Mouse (Mus musculus) common myeloid progenitor, adult 5-6 weeks (primary cell): ENCODE measurements at regions not wholly inside any gene's neighbourhood (a gene's known extent, or its start where the extent isn't known, plus 50 kb on each side); places are given as distances from the start of the nearest gene placed in this dataset.

Source experiments
- ATAC-seq: replicated peaks from 2 replicates; pipeline ENCODE4 v1.8.0; 2016; ENCODE audit warnings: low read depth, mild to moderate bottlenecking, moderate TSS enrichment, inconsistent platforms; ENCODE audit not compliant: poor library complexity, severe bottlenecking

DNA sequence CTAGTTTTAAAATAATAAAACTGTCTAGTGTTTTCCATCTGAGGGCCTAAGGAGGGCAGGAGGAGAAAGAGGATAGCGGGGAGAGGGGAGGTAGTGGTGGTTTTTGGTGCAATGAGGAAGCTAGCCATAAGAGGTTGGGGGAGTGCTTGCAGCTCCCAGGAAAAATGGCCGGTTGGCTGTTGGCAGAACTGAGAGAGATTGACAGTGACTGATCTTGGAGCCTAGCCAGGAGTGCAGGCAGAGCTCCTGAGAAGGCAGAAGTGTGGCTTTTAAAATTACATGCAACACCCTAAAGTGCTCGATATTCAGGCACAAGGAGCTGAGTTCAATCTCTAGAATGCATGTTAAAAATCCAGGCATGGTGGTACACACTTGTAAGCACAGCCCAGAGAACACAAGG lies 938.3 kb upstream of the 2610301B20Rik start:
- peak; percentile 56; the same call in 1 of the 2 replicates for ATAC-seq

DNA sequence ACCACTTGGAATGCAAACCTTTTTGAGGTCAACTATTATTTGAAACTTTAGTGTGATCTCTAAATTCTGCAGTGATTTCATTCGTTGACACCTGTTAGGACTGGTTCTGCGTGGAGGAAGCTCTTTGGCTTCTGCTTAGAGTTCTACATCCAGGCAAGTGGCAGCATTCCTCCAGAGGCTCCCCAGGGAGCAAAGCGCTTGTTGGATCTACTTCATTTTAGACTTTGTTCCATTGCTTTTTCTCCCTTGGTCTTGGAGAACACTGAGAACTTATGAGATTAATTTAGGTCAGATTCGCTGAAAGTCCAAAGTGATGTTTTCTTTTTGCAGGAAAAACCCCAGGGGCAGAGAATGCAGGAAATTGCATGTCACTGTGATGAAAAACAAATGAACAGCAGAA lies 922.9 kb upstream of the 2610301B20Rik start:
- ATAC-seq: no peak

DNA sequence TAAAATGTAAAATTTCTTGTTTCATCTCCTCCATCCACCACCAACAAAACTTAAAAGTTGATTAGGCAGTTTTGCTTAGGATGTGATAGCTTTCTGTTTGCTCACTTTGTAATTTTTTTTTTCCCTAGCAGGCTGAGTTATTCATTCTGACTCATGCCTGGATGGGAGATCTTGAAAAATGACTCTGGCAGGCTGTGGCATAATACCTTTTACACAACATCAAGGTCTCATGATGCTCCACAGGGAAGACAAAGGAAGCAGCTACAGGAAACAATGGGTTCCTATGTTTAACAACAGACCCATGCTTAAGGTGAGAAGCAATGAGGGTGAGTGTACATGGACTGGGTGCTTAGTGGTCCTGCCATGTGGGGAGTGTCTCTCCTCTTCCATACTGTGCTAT lies 899.7 kb upstream of the 2610301B20Rik start:
- ATAC-seq: no peak

DNA sequence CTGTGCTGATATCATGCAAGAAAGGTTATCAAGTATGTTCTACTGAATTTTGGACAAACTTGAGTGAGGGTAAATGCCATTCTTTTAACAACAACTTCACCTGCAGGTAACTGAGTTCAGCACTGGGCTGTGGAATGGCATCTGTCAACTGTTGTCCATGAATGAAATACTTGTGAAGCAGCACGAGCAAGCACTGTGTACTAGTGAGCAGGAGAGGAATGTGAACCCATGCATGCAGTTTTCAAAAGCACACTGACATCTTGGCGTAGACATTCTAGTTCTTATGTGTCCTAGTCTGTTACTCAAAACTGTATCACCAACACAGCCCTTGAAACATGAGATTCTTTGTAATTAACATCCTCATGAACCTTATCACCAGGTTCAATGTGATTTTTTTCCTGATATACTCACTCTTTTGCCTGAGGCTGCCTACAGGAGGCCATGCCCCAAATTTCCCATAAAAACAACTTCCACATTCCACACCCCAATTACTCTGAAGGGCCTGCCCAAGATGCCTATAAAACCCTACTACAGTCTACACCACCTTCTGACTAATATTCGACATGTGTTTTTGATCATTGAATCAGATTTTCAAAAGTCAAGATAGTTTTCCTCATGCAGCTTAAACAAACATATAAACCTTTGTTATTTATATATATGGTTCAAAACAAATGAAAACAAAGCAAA lies 892.8 kb upstream of the 2610301B20Rik start:
- no peak for ATAC-seq

DNA sequence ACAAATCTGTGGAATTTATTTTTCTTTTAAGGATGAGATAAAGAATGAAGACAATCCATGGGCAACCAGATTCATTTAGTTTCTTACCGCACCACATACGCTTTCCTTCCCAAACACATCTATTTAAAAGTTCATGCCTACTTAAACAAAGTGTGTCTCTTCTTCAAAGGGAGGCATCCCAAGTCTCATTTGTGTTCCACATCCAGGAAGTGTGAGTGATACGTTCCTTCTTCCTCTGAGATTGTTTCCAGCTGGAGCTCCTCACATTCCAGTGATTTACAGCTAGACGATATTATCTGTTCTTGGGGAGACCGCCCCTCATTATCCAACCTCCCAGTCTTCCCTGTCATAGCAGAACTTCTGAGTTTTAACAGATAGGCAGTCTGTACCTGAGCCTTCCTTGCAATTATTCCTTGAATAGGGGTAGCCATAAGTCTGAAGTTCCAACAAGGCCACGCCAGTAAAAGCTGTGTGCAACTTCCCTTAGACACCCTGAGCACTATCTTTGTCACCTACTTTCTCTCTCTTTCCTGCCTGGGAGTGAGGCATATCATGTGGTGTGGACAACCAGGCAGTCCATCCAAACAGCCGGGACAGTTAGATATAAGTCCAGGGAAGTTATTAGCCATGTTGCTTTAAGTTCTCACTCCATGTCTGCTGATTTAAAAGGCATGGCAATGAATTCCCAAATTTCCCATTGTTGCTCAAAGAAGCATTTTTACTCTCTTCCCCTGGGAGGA lies 891.3 kb upstream of the 2610301B20Rik start:
- ATAC-seq: no peak

DNA sequence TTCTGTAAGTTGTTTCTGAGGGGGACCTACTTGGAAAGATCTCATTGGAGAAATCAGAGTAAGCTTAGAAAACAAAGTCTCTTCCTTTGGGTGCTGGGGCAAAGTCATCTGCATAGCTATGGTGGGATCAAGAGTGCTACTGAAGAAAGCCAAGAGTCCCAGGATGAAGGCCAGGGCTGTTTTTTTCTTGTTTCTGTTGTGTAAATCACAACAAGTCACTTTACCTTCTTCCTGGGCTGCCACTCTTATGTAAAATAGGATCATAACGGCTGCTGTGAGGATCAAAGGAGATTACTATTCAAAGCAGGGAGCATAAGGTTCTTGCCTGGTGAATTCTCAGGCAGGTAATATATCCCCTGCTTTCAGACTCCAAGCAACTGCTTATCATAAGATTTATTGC lies 880.4 kb upstream of the 2610301B20Rik start:
- no peak for ATAC-seq

DNA sequence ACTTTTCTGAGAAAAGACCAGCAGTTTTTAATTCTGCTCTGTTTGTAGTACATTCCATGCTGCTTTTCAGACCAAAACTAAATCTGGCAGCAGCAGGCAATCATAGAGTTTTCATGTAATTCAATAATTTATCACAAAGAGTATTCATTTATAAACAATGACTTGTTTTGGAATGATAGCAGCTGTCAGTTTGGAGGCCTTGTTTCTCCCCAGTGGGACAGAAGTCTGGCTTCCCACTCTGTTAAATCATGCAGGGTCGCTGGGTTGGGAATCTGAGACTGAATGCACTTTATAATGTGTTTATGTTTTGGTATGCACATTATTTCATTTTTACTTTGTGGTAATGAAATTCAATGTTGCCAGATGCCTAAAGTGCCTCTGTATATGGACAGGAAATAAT lies 879.8 kb upstream of the 2610301B20Rik start:
- ATAC-seq: no peak

DNA sequence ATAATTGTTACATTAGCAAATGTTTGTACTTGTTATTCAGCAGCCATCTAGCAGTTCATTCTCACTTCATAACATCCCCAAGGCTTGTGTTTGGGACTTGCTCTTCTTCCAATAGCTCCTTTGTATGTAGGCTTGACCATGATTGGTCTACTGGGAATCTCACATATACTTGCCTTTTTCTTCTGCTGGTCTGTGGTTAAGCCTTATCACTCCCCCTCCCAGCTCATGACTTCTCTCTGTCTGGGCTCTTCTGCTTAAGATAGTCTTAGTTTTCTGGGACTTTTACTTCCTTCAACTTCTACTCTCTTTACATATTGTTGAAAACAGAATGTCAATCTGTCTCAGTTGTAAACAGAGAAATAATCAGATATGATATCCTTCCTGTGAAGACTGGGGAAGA lies 844.0 kb upstream of the 2610301B20Rik start:
- peak; percentile 59 for ATAC-seq

DNA sequence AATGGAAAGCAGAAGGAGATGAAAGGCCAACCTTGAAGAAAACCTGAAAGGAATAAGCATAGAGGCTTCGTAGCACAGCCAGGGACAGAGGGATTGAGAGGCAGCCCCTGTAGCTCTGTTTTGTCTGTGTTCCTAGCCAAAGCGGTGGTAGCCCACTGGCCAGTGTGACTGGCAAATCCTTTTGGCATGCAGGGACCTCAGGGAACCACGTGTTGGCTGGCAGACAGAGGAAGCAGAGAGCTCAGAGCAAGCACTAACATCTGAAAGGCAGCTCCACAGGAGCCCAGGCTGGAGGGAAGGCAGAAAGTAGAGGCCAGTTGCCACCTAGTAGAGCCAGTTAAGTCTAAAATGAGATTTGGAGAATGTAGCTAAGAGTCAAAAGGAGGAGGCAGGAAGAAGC lies 842.5 kb upstream of the 2610301B20Rik start:
- no peak for ATAC-seq

DNA sequence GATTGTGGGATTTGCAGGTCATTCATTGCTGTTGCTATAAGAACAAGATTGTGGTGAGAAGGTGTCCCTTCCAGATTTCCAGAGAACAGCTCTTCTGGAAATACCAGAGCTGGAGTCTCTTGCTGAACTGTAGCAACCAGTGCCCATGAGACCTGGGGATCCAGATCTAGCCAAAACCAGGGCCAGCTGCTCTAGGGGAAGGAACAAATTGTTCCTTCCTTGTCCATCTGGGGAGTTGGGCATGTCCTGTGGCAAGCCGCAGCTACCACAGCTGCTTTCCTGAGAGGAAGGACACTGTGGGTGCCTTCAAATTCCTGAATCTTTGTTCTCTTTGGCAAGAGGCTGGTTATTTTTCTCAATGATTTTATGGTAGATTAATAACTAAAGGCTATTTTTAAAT lies 839.0 kb upstream of the 2610301B20Rik start:
- peak; percentile 97 for ATAC-seq

DNA sequence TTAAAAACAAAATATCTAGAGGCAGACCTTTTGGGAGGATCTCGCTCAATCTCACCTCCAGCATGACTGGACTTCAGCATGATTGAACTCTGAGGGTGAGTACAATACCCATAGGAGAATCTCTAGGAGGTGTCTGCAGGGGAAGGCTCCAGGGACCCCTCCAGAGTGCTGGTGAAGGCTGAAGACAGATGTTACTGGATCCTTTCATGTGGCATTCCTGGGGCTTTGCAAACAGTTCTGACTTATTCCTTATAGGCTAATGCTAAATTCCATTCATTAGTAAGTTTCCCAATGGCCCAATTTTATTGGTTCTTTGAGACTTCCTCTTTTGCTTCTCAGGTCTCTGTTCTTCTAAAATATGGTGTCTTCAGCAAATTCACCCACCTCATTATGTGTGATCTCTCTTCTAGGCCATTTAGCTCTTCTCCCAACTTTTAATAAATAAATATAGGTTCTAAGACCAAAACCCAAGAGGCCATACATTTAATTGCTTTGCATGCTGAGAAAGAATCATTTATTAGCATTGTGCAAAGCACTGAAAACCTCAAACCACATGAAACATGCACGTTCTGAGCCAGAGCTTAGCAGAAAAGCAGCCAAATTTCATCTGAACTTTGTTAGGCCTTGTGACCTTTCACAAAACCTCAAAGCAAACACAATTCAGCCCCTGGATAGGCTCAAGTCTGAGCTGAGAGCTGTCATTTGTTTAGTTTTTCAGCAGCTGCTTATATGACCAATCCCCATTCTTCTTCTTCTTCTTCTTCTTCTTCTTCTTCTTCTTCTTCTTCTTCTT lies 832.8 kb upstream of the 2610301B20Rik start:
- 0 out of 2 replicates have a peak, but pooled peaks have one; percentile 15 for ATAC-seq

DNA sequence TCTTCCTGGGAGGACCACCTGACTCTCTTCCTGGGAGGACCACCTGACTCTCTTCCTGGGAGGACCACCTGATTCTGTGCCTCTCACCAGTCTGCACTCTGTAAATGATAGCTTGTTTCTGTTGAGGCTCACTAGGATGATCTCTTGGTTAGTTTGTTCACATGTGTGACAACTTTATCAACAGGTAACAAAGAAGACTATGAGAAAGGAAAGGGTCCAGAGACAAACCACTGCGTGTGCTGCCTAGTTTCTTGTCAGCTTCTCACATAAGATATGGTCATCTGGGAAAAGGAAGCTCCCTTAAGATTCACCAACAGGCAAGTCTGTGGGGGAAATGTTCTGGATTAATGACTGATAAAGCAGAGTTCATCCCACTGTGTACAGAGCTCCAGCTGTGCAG lies 825.5 kb upstream of the 2610301B20Rik start:
- ATAC-seq: no peak

DNA sequence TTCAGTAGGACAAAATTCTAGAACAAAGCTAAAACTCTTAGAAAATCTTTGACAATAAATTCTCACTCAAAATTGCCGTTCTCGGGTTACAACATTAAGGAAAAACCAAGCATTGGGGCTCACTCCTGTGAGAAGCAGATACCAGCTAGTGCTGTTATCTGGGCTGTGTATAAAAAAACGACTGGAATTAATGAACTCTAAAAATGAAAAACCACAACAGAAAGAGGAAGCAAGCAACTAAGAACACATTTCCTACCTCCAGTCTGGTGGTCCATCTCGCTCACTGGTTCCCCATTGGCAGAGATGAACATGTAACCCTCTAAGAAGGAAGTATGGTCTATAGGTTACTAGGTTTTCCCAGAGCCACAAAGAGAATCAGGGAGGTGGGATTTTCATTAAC lies 824.9 kb upstream of the 2610301B20Rik start:
- ATAC-seq: peak; percentile 95

DNA sequence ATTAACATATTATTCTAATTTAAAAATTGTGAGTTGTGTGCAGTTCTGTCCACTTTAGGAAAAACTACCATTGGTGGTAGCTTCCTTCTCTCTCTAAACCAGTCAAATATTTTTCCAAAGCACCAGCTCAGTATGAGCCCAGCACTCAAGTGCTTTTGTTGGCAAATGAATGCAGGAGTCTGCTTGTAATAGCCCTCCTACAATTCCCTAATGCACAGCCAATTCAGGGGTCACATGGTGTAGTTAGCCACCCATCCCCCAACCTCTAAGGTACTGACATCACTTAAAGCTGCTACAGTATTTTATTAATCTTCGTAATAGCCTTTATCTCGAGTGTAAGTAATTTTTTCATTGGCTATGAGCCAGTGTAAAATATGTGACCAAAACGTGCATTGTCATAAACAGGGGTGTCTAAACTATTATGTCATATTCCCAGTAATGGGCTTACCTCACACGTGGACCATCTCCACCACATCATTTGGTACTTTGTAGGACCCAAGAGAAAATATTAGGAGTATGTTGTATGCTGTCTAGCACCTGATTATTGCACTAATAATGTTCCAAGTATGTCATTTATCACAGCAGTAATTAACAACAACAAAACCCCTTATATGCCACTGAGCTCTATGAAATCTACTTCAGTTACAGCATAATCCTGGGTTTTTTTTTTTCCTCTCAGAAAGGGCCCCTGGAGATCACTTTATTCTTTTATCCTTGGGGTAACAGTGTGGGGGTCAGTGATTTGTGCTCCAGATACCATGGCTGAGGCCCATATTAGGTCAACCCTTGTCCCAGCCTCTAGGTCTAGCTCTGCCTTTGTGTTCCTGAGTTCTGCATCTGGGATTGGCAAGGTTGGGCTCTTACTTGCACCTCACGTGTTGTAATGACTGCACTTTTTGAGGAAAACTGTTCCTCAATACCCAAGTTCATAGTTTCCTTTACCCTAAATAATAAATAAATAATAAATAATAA lies 822.7 kb upstream of the 2610301B20Rik start:
- ATAC-seq: no peak

DNA sequence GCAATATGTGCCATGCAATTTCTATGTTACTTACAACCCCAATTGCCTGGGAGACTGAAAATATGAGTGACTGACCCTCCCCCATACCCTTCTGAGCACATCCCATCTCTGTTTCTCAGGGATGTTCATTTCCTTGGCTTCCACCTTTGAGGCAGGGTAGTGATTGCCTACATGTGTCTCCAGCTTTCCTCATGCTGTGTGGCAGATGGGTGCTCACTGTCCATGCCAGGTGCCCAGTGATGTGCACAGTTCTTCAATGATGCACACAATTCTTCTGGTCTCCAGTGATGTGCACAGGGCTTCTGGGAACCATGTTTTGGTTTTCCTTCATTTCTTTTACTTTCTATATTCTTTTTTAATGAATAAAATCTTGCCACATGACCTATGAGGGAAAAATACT lies 821.4 kb upstream of the 2610301B20Rik start:
- ATAC-seq: no peak

DNA sequence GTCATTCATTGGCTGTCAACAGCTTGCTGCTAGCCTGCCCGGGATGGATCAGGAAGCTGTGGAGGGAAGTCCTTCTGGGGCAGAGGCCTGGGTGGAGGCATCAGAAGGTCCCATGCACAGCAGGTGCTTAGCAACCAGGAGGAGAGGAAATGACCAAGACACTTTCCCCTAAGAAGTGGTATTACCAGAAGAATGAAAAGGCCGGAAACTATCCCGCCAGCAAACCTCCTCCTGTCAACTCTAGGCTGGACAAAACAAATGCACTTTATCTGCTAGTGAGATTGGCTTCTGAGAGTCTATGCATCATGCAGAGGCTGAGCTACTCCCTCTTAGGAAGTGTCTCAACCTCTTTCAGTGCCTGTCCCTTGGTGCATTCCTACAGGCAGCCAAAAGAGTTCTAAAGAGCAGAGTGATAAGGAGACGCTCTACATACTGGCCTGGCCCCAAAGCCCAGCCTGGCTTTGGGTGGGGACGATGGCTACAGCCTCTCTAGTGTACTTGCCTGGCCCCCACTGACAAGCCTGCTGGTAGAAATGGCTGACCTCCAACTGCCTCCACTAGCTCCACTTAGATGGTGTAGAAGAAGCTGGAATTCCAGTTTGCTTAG lies 801.7 kb upstream of the 2610301B20Rik start:
- peak; percentile 32; the same call in 1 of the 2 replicates for ATAC-seq

DNA sequence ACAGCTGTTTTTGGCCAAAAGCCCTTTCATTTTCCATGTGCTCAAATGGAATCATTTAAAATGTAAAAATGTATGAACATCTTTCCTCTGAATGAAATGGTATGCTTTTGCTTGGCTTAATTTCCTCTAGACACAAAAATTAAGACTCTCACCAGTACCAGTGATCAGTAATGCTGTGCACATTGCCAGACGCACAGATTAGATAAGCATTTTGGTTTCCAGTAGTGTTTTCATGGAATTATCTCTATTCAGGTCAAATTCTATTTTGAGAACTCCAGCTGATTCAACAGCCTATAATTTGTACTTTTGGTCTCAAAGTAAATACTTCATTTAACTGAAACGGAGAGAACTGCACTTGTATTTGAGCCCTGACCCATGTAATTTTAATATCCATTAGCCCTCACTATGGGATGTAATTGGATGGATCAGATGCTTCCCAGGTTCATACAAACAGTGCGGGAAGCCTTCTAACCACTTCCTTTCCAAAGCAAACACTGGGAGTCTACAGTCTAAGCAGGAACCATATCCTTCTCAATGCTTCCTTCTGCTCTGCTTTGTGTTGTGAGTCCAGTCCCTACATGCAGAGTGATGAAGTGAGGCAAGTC lies 794.6 kb upstream of the 2610301B20Rik start:
- ATAC-seq: no peak

DNA sequence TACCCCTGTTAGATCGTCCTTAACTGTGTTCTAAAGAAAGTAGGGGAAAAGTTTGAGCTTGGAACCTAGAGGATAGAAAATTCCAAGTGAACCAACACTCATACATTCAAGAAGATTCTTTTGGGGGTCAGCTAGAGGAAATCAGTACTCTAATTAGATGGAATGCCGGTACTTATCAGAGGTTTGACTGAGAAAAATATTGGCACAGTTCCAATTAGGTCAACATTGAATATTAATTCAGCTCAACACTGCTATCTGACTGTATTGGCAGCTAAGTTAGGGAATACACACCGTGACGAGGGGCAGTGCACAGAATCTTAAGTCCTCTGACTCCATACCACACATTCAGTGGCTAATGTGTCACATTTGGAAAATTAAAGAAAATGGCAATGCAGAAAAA lies 759.5 kb upstream of the 2610301B20Rik start:
- ATAC-seq: no peak

DNA sequence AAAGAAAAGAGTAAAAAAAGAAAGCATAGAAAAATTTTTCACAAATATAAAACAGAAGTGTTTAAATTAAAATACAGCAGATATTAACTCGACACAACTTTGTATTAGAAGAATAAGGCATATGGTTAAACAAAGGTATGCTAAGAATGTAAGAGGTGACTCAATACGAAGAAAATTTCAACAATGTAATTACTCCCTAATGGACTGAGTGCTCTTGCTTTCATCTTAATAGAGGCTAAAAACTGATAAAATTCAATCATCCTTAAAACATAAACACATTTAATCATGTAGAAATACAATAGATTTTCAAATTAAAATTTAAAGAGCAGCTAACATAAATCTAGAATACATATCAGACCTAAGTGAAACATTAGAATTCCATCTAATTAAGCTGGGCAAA lies 756.3 kb upstream of the 2610301B20Rik start:
- ATAC-seq: no peak
